Mouse (Mus musculus) limb, embryonic 13.5 days (tissue): ENCODE results near the gene Fam216a. TPM values are rescaled to one million over a fixed set of nuclear protein-coding genes. Genes with fewer than 3 reads are reported as not detected.
"Not testable (repeated sequence)": the region's sequence is repeated elsewhere in the genome, so short reads cannot be mapped to it uniquely, and the experiment has no call there.

Source experiments
- ATAC-seq: fragments of 200-750 bp; cut with Nextera tagmentation; 2 replicates; pipeline ENCODE4 v1.8.0; 2017; ENCODE audit warnings: low read depth, moderate number of reproducible peaks, moderate TSS enrichment; ENCODE audit not compliant: low FRiP score
- H3K27ac ChIP-seq: fragments of 300-500 bp; sonication (generic); 2 replicates; pipeline ENCODE4 v1.5.1; 2015; ENCODE audit warnings: inconsistent platforms, mild to moderate bottlenecking, moderate library complexity
- H3K27me3 ChIP-seq: fragments of 300-500 bp; sonication (generic); 2 replicates; pipeline ENCODE4 v1.6.1; 2015; ENCODE audit warnings: mild to moderate bottlenecking, inconsistent platforms
- H3K36me3 ChIP-seq: fragments of 300-500 bp; sonication (generic); 2 replicates; pipeline ENCODE4 v1.6.1; 2015; ENCODE audit warnings: inconsistent platforms, mild to moderate bottlenecking, moderate library complexity
- H3K4me1 ChIP-seq: fragments of 300-500 bp; sonication (generic); 2 replicates; pipeline ENCODE4 v1.6.1; 2015; ENCODE audit warnings: inconsistent platforms
- H3K4me2 ChIP-seq: fragments of 300-500 bp; sonication (generic); replicated peaks from 2 replicates; pipeline ENCODE4 v1.6.1; 2015; ENCODE audit warnings: inconsistent platforms, mild to moderate bottlenecking, moderate library complexity
- H3K4me3 ChIP-seq: fragments of 300-500 bp; sonication (generic); 2 replicates; pipeline ENCODE4 v1.5.1; 2015; ENCODE audit warnings: moderate library complexity, mild to moderate bottlenecking, inconsistent platforms
- H3K9ac ChIP-seq: fragments of 300-500 bp; sonication (generic); 2 replicates; pipeline ENCODE4 v1.6.1; 2015; ENCODE audit warnings: mild to moderate bottlenecking, inconsistent platforms
- H3K9me3 ChIP-seq: fragments of 300-500 bp; sonication (generic); 2 replicates; pipeline ENCODE4 v1.6.1; 2016; ENCODE audit warnings: inconsistent platforms
- WGBS: fragments of 180-500 bp; shearing (Covaris S2); methylation state at CpG from one replicate; pipeline ENCODE4 v1.1.7; 2015; 5-methylcytosine and 5-hydroxymethylcytosine counted together
- polyA plus RNA-seq: library from polyadenylated mRNA; unstranded; fragments of >200 nt; fragmentation: Nextera tagmentation; extraction: Ambion mirVana; gene quantifications from 2 replicates; pipeline ENCODE4 v1.2.1, GENCODE M21; 2015

Gene Fam216a
- polyA plus RNA-seq, 1 experiment from 2014 or later, result 85.3 TPM

DNA sequence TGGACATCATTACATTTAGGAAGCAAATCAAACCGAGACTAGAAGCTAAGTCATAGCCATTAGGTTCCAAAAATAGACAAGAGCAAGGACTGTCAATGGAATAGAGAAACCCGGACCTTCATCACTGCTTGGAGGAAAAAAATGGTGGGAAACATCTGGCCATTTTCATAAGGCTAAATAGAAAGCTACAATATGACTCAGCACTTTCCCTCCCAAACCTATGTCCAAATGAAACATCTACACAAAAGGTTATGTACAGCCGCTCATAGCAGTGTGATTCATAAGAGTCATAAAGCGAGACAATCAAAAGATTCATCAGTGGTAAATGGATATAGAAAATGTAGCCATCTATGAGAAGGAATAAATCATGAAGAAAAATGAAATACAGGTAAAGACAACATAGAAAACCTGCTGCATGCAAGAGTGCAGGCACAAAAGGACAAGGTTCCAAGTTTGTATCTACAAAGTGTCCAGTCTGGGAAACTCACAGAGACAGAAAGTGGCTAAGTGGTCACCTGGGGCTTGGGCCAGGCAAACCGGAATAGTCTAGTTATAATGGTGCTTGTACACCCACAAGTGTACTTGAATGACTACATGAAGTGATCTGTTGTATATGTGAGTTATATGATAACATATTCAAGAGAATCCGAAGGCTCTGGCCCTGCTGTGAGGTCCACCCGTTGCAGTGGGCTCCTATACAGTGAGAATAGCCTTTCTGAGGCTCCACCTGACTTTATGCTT lies 35.4 kb downstream of the Fam216a start:
- no peak overlapping the region for H3K27ac ChIP-seq
- H3K36me3 ChIP-seq, result peaks cover 4% of the 10 kb centered on the region; the same call in 1 of the 2 replicates
- no peaks in the 10 kb centered on the region for H3K27me3 ChIP-seq
- no peak overlapping the region for H3K9ac ChIP-seq
- no peaks in the 10 kb centered on the region for H3K9me3 ChIP-seq
- no peak overlapping the region for H3K4me2 ChIP-seq
- no peaks in the 10 kb centered on the region for H3K4me1 ChIP-seq
- 91% methylated on average over 7 of the region's 7 CpGs for WGBS
- H3K4me3 ChIP-seq, result no peak overlapping the region
- no peak for ATAC-seq

DNA sequence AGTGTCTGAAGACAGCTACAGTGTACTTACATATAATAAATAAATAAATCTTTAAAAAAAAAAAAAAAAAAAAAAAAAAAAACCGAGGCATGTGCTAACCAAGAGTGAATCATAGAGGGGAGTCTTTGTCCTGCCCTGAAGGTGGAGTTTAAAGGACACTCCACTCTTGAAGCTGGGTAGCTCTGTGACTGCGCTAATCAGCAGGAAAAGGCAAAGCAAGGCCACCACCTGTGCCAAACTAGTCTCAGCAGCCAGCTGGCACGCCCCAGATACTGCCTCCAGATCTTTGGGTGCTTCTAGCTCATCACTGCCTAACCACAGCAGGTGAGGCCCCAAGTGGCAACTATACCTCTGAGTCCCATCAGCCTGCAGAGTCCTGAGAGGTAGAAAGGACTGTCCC lies 37.5 kb downstream of the Fam216a start:
- no peak overlapping the region for H3K4me2 ChIP-seq
- H3K9ac ChIP-seq, result no peak overlapping the region
- H3K4me1 ChIP-seq, result no peaks in the 10 kb centered on the region
- no peak for ATAC-seq
- peaks cover 4% of the 10 kb centered on the region; the same call in 1 of the 2 replicates for H3K36me3 ChIP-seq
- no peaks in the 10 kb centered on the region for H3K9me3 ChIP-seq
- no peak overlapping the region for H3K4me3 ChIP-seq
- no peak overlapping the region for H3K27ac ChIP-seq
- no peaks in the 10 kb centered on the region for H3K27me3 ChIP-seq
- 72% methylated on average over 3 of the region's 3 CpGs for WGBS

DNA sequence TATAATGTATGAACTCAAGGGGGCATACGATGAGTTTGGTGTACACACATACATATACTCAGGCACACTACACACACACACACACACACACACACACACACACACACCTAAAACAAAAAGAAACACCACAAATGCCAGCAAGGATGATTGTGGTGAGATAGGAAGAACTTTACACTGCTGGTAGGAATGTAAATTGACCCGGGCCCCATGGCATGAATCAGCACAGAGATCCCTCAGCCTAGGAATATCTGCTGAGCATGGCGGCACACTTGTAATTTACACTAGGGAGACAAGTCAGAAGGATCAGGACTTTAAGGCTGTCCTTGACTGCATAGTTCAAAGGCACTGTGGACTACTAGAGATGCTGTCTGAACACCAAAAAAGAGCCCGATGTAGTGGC lies 41.9 kb downstream of the Fam216a start:
- WGBS, result 86% methylated on average over 4 of the region's 4 CpGs
- H3K27ac ChIP-seq, result no peak overlapping the region
- H3K4me2 ChIP-seq, result no peak overlapping the region
- H3K4me1 ChIP-seq, result no peaks in the 10 kb centered on the region
- no peak for ATAC-seq
- H3K9ac ChIP-seq, result no peak overlapping the region
- H3K4me3 ChIP-seq, result no peak overlapping the region
- no peaks in the 10 kb centered on the region for H3K9me3 ChIP-seq
- peaks cover 24% of the 10 kb centered on the region for H3K36me3 ChIP-seq
- no peaks in the 10 kb centered on the region for H3K27me3 ChIP-seq

- 85% methylated on average over 3 of the region's 3 CpGs for WGBS
- no peak for ATAC-seq
- H3K4me1 ChIP-seq, result no peaks in the 10 kb centered on the region
Measured at GRCm38 (mm10) chr5:122327283-122327682, 44.9 kb downstream of the Fam216a start.

DNA sequence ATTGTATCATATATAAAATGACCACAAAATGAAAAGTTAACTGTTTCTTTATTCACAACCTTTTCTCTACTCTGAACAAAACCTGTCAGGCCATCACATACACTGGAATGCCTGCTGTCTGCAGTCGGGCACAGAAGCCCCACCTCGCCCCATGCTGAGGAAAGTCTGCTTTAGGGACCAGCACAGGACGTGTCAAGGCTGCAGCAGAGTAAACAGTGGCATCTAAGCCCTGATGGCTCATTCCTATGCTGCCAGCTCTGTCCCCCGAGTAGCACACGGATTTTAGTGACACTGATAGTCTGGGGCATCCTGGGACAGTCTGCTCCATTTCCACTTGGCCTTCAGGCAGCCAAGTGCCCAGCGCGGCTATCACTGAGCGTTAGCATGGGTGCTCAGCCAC lies 46.7 kb downstream of the Fam216a start:
- no peak overlapping the region for H3K9ac ChIP-seq
- H3K4me2 ChIP-seq, result no peak overlapping the region
- no peak for ATAC-seq
- no peaks in the 10 kb centered on the region for H3K9me3 ChIP-seq
- no peak overlapping the region for H3K4me3 ChIP-seq
- WGBS, result 83% methylated on average over 8 of the region's 8 CpGs
- no peak overlapping the region for H3K27ac ChIP-seq
- peaks cover 56% of the 10 kb centered on the region for H3K36me3 ChIP-seq
- H3K27me3 ChIP-seq, result no peaks in the 10 kb centered on the region
- 0 out of 2 replicates have a peak, but pooled peaks cover 3% of the 10 kb centered on the region for H3K4me1 ChIP-seq

More at GRCm38 (mm10) chr5:122327283-122327682, 44.9 kb downstream of the Fam216a start:
- H3K27me3 ChIP-seq, result no peaks in the 10 kb centered on the region
- no peak overlapping the region for H3K9ac ChIP-seq
- no peak overlapping the region for H3K27ac ChIP-seq
- no peaks in the 10 kb centered on the region for H3K9me3 ChIP-seq
- no peak overlapping the region for H3K4me2 ChIP-seq
- no peak overlapping the region for H3K4me3 ChIP-seq
- H3K36me3 ChIP-seq, result peaks cover 43% of the 10 kb centered on the region

DNA sequence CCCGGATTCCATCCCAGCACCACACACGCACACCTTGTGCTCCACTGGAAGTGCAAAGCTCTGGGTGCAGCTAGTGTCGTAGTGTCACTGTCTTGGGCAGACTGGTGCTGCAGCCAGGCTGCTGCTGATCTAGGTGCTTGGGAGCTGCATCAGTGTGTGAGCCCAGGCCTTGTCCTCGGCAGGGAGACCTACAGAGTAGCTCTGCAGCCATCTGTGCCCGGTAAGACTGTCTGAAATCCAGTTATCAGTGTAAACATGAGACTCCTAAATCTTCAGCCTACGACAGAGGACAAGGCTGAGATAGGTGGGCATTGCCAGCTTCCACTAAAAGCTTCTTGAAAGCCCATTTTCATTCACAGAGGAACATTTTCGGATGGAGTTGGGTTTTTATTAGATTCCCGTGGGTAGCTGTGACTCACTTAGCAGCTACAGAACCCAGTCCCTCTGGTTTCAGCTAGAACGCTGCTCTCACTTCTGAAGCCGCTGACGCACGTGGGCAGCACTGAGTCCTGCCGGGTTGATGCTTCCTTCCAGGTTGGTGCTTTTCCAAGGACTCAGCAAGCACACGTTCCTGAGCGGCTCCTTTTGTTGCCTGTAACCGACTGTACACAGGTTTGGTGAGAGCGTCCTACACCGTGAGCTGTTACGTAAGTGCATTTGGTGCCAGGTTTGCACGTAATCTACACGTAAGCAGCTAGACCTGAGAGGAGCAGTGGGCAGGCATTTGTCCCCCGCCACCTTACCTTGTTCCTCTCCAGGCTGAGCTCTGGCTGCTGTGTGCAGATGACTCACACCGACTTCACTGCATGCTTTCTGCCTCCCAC lies 47.3 kb downstream of the Fam216a start:
- ATAC-seq, result no peak
- H3K27ac ChIP-seq, result no peak overlapping the region
- no peaks in the 10 kb centered on the region for H3K9me3 ChIP-seq
- no peak overlapping the region for H3K4me3 ChIP-seq
- no peak overlapping the region for H3K4me2 ChIP-seq
- no peak overlapping the region for H3K9ac ChIP-seq
- WGBS, result 90% methylated on average over 23 of the region's 23 CpGs
- H3K36me3 ChIP-seq, result peaks cover 63% of the 10 kb centered on the region
- peaks cover 9% of the 10 kb centered on the region; the same call in 1 of the 2 replicates for H3K4me1 ChIP-seq
- no peaks in the 10 kb centered on the region for H3K27me3 ChIP-seq

GRCm38 (mm10) chr5:122323523-122323922 lies 48.6 kb downstream of the Fam216a start:
- Histone ChIP-seq H3K27me3 (no peaks in the 10 kb centered on the region), H3K4me1 (peaks cover 22% of the 10 kb centered on the region; the same call in 1 of the 2 replicates), H3K4me2 (no peak overlapping the region), H3K27ac (no peak overlapping the region), H3K9me3 (no peaks in the 10 kb centered on the region), H3K4me3 (no peak overlapping the region), H3K9ac (no peak overlapping the region), H3K36me3 (peaks cover 62% of the 10 kb centered on the region)
- 82% methylated on average over 8 of the region's 8 CpGs for WGBS
- no peak for ATAC-seq

DNA sequence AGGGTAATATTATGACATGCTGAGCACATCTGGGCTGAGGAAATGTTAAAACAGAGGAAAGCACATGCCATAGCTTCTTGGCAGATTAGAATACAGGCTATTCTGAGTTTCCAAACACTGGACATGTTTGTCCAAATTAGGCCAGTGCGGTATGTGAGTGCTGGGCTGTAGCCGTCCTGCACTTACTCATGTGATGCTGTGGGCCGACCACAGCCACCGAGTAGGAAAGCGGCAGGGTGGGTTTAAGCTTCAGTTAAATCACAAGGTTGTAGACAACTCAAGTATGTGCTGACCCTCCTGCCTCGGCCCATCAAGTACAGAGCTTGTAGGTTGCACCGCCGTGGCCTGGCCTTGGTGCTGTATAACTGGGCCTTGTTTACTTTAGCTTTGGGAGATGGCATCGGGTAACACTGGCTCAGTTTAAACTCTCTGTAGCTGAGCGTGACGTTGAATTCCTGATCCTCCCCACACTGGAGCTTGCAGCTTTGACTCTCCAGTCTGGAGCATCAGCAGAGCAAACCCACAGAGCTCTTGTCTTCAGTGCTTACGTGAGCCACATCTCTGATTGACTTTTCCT lies 51.9 kb downstream of the Fam216a start:
- H3K9me3 ChIP-seq, result no peaks in the 10 kb centered on the region
- ATAC-seq, result no peak
- H3K4me3 ChIP-seq, result no peak overlapping the region
- WGBS, result 65% methylated on average over 12 of the region's 12 CpGs
- peaks cover 33% of the 10 kb centered on the region for H3K4me1 ChIP-seq
- 0 out of 2 replicates have a peak overlapping the region, but pooled peaks have one; percentile 39 for H3K27ac ChIP-seq
- peak overlapping the region; percentile 13; the same call in 1 of the 2 replicates for H3K9ac ChIP-seq
- H3K4me2 ChIP-seq, result no peak overlapping the region
- H3K27me3 ChIP-seq, result no peaks in the 10 kb centered on the region
- H3K36me3 ChIP-seq, result peaks cover 54% of the 10 kb centered on the region

DNA sequence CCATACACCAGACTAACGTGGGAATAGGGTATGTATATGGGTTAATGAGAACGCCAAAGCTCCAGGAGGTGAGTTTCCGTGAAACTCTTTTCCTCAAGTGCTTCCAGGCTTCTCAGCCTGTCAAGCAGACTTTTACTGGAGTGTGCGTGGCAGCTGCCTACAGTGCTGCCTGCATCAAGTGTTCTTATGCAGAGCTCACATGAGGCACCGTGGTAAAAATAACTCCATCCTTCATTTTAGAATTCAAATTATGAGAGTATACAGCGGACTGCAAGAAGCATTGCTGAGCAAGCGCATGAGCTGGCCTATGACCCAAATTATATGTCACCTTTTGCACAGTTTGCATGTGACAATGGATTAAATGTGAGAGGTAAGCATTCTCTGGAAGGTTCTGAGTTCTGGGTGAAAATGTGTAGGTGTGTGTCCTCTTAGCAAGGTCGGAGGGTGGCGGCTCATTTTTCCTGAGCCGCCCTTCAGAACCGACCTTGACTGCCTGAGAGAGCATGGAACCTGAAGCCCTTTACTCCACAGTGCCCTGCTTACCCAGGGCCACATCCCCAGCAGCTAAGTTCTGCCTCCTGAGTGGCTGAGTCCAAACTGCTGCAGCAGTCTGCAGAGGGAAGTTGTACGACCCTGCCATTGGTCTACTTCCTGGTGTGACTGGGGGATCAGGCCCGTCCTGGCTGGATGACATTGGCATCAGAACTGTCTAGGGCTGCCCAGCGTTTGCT lies 52.5 kb downstream of the Fam216a start:
- Histone ChIP-seq H3K4me2 (no peak overlapping the region), H3K27me3 (no peaks in the 10 kb centered on the region), H3K9me3 (no peaks in the 10 kb centered on the region), H3K36me3 (peaks cover 54% of the 10 kb centered on the region), H3K4me1 (peaks cover 39% of the 10 kb centered on the region), H3K9ac (no peak overlapping the region), H3K27ac (peak overlapping the region; percentile 39; the same call in 1 of the 2 replicates), H3K4me3 (no peak overlapping the region)
- WGBS, result 65% methylated on average over 14 of the region's 14 CpGs
- 0 out of 2 replicates have a peak, but pooled peaks have one; percentile 37 for ATAC-seq

DNA sequence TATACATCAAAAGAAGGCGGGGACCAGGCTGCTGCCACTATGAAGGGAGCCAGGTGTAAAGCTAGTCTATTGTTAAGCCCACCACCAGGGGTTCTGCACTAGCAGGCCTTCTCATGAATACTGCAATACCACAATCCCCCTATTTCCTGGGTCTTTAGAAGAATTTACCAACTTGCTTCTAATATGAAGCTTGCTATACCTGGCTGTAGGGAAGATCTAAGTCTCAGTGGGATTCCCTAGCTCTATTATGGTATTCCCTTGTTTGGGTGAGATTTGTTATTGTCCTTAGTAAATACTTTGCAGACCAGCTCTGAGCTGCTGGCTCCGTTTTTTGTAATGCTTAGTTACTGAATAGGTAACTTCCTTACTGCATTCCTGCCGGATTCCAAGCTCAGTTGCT lies 53.2 kb downstream of the Fam216a start:
- not testable (repeated sequence) for ATAC-seq, H3K4me3 ChIP-seq, H3K27ac ChIP-seq, H3K9me3 ChIP-seq, H3K4me2 ChIP-seq, H3K27me3 ChIP-seq, H3K9ac ChIP-seq
- peaks cover 40% of the 10 kb centered on the region for H3K4me1 ChIP-seq
- 57% methylated on average over 3 of the region's 3 CpGs for WGBS
- peaks cover 52% of the 10 kb centered on the region for H3K36me3 ChIP-seq

- Histone ChIP-seq H3K9ac (no peak overlapping the region), H3K4me1 (peaks cover 40% of the 10 kb centered on the region), H3K4me2 (no peak overlapping the region), H3K27ac (no peak overlapping the region), H3K9me3 (no peaks in the 10 kb centered on the region), H3K27me3 (no peaks in the 10 kb centered on the region), H3K4me3 (no peak overlapping the region), H3K36me3 (peaks cover 58% of the 10 kb centered on the region)
- 69% methylated on average over 3 of the region's 3 CpGs for WGBS
- ATAC-seq, result no peak
Measured at GRCm38 (mm10) chr5:122318100-122318499, 54.1 kb downstream of the Fam216a start.
